Mouse (Mus musculus): ENCODE results near the gene Fst. TPM values are rescaled to one million over a fixed set of nuclear protein-coding genes. Genes with fewer than 3 reads are reported as not detected.

Fst gene
- under 1 TPM in 1 of 2 experiments, not detected in 1; 0.50 TPM for polyA plus RNA-seq (2017; shearing (Covaris generic))

DNA sequence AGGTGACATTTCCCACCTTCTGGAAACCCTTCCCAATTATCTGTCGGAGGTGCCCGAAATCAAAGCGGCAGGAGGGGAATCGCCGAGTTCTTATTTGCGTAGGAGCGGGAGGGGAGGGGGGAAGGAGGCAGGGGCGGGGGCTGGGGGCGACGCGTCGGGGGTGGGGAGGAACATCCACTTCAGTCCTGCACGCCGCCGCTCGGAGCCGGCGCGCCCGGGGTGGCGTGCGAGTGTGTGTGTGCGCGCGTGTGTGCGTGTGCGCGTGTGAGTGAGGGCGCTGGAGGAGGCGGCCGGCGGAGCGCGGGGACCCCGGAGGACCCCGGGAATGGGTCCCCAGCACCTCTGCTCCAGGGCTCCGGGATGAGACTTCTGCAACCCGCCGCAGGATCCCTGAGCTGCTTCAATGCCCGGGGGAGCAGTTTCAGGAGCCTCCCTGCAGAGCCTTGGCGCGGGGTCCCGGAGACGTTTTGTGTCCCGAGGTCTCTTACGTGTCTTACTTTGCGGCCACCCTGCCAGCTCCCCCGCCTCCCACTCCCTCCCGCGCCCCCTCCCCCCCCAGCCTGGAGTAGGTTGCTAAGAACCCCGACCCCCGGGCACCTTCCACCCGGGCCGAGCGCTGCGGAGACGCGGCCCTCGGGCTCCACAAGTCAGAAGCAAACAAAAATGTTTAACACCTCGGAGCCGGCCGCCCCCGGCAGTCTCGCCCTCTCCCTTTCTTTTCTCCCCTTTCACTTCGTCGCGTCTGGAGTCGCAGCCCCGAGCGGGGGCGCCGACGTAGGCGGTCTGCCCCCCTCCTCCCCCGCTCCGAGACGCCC is at the start of gene Fst:
Fst (minus strand) TSS at position 66 of the 815 bp plus-strand sequence.

Other genes with a start within 250 kb of the Fst start
- gene Ndufs4, start 70.7 kb downstream of the Fst start, polyA plus RNA-seq (2017; shearing (Covaris generic)) = 100 to 1,000 TPM; 225 to 274 TPM